Mouse (Mus musculus) adrenal gland, postnatal 36 days (tissue): ENCODE measurements around the gene Zcchc17. TPM values are rescaled to one million over a fixed set of nuclear protein-coding genes. Genes with fewer than 3 reads are reported as not detected.

ENCODE experiments used
- DNase-seq, 2 experiments: peaks; one replicate each; pipeline ENCODE4 v3.0.0; 2021; ENCODE audit warnings: mixed read lengths in 1 of 2
- total RNA-seq, 2 experiments: library from RNA; stranded (reverse); gene quantifications; 2 replicates each; pipeline ENCODE4 v1.2.3; 2021

Gene Zcchc17
- total RNA-seq, 2 experiments from 2014 or later = 41.4 to 45.8 TPM

DNA sequence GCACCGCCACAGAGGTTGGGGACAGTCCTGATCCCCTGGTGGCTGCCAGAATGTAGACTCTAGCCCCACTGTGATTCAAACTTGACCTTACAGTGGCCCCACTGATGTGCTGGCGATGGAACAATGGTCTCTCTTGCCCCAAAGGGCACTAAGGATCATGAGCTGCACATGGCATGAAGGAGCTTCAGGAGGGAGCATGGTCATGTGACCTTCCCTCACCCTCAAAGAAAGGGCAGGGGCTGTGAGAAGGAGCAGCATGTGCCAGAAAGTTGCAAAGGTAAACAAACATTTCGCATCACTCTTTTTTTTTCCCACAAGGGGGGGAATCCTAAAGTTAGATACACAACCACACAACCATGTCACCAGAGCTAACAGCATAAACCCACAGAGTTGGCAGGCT lies 41.6 kb downstream of the Zcchc17 start:
- no peak for DNase-seq

DNA sequence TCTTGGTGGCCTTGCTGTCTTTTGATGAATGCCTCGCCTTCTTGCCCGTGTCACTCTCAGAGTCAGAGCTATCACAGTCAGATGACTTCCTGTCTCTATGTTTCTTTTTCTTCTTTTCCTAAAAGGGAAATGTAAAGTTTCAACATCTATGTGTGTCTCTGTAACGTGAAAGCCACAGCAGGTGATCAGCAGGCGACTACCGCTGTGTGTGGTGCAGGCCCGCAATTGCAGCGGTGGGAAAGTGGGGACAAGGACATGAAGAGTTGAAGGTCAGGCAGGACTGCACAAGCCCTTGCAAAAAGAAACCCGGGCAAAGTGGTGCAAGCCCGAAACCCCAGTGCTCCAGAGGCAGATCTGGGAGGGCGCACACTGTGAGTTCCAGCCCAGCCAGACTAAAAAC lies 43.1 kb downstream of the Zcchc17 start:
- peak; percentile 51 to 52 for DNase-seq

DNA sequence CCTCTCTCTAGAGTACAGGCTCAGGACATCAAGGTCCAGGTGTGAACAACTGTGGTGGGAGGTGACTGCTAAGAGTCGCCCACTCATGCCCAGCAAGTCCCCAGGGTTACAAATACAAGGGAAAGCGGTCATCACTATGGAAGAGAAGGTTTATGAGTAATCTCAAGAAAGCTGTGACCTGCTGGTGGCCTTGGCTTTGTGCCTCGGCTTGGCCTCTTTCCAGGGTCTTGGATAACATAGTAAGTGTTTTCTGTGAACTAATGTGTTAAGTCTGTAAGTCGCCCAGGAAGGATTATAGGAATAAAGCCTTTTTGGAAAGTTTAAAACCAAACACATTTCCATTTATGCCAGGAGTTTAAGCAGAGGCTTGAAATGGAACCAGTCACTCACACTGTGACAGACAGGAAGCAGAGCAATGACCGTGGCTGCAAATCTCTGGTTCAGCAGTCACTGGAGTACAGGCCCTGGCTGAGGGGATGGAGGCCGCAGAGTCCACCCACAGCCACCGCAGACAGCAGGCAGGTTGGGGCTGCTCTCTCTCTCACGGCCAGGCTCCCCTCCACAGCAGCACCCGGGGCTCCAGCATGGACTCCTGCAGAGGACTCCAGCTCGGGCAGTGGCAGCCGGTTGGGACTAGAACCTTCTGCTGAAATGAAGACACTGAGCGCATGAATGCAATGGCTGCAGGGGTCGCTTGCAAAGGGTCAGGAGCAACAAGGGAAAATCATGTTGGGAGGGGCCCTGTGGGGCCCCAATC lies 43.8 kb downstream of the Zcchc17 start:
- DNase-seq = peak; percentile 88 to 90

DNA sequence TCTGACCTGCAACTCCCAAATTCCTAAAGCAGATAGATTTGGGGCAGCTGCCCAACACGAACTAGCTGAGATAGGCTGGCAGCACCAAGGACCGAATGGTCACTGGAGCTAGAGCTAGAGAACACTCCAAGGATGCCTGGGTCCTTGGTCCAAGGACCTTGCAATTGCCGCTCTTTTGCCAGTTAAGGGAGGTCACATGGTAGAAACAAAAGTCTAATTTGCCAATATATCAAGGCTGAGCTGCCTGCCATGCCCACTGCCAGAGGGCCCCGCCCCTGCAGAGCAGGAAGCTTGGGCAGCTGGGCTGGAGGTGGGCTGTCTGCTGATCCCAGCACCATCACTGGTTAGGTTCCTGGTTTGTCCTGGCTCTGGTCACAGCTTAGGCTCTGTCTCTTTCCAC lies 46.2 kb downstream of the Zcchc17 start:
- peak in 1 of 2 experiments; percentile 27 for DNase-seq

DNA sequence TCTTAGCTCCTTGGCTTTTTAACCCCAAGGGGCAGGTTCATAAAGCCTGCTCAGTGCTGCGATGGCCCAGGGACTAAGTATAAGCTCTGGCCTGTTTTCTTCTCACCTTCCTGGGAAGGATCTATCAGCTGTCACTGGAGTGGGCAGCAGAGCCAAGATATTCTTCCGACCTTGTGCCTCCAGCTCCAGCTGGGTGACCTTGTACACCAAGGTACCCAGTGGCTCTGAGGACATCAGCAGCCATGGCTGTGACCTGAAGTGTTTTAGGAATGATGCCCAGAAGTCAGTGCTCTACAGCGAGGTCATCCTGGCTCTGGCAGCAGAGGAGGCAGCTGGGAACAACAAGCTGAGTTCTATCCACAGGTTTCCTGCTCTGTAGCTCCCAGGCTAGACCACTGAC lies 47.2 kb downstream of the Zcchc17 start:
- peak in 1 of 2 experiments; percentile 27 for DNase-seq

- DNase-seq = no peak
Observed at GRCm38 (mm10) chr4:130309254-130309653, 50.5 kb downstream of the Zcchc17 start.

DNA sequence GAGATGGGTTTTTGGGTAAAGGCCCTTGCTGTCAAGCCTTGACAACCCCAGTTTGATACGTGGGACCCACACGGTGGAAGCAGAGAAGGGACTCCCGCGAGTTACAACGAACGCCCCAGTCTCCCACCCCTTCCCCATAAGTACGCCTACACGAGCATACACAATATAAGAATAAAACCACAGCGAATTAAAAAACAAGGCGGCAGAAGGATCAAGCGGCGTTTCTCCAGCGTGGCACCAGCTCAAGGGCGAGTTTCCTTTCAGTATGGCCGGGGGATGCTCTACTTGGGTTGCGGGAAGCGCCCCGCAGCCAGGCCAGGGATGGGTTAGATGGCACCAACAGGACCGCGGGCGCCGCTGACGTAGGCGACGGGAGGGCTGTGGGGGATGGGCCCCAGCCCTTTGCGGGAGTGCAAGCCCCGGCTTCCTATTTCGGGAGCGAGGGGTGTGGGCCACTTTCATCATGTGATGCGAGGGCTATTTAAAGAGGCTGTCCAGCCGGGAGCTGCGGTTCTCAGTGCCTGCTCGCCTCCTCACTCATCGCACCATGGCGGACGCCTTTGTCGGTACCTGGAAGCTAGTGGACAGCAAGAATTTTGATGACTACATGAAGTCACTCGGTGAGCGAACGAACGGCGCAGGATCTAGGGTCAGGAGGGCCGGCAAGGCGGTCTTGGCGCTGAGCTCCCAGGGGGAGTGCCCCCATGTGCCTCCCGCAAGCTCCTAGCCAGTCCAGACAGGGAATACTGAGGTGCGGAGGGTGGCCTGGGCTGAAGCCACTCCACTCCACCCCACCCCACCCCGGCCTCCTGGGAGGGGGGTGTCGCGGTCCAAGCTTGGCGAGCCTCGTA lies 51.3 kb downstream of the Zcchc17 start, which contains the start of the genes Fabp3 and Gm10570:
Fabp3 (plus strand) TSS at position 365 of the 851 bp plus-strand sequence.
Gm10570 (minus strand) TSS at position 444 of the 851 bp plus-strand sequence.
- peak; percentile 40 to 65 for DNase-seq

DNA sequence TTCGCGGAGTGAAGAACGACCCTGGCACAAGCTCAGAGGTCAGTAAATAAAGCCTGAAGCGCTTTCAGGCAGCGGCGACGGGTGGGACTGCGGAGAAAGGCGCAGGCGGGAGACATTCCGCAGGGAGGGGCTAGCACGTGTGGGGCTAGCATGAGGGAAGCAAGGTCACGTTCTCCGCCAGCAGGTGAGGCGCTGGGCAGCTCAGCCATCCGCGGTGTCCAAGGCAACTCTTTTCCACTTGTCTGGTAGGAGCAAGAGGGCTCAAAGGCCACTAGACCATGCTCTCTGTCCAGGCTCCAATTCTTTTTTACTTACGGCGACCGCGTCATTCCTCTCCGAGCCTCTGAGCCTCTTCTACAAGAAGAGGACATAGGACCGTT lies 51.9 kb downstream of the Zcchc17 start:
- peak; percentile 44 to 63 for DNase-seq

DNA sequence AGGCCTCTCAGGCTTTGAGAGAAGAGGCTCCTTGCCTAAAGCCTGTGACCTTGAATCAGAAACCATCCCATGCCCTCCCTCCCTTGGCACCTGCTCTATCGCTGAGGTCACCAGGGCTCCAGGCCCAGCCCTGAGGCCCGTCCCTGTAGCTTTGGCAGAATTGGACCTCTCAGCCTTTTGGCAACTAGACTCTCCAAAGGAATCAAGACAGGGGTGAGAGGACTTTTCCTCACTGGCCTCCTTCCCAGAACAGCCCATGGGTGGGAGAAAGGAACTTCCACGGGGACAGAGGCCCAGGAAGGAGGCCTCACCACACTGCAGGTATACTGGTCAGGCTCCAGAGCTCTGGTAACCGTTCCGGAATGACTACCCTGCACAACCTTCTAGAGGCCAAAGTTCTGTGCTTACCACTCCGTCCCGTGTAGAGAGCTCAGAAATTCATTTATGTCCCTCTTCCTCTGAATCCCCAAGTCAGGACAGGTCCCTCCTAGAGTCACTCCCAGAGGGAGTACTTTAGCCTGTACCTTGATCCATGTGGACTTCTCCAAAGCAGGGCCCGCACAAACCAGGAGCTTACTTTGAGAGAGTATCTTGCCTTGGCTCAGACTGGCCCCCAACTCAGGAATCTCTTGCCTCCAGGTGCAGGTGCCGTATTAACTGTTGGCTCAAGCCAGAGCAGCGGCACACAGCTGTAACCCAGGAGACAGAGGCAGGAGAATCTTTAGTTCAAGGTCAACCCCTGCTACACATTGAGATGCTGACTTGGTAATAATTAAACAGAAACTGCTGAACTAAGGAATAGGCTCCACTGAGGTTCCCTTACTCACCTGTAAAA lies 52.7 kb downstream of the Zcchc17 start:
- DNase-seq = peak; percentile 51 to 65

DNA sequence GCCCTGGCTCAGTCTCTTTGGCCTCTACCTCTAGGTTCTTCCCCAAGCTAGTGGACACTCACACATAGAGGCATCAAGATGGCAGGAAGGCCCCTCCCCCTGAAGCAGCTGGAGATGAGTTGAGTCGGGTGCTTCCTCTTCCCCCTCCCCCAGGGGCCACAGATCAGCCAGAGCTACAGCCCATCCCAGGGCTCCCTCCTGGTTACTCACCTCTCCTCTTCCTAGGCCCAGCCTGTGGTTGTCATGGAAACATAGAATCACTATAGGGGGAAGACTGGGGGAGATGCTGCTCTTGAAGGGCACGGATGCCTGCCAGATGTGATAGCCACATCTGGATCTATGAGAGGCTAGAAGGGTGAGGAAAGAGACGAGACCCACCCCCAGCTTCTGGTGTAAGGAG lies 55.0 kb downstream of the Zcchc17 start:
- no peak for DNase-seq

DNA sequence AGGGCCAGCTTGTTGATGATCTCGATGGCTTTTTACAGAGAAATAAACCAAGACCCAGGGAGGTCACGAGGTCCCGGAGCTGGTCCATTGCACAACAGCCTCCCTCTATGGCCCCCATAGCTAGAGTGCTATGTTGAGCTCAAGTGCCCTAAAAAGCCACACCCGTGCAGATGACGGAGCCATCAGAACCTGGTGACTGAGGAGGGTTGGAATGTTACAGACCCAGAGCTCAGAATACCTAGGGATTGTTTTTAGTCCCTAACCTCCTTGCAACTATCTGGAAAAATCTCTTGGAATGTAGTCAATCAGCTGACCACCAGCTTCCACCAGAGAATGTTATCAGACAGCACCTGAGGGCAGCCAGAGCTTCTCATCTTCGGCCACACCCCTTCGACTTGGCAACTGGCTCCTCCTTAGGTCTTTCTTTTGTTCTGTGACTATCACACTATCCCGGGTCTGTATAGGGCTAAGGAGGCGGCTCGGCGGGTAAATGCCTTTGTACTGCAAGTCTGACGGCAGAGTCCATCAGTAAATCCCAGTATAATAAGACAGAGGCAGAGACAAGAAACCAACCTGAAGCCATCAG lies 57.4 kb downstream of the Zcchc17 start:
- no peak for DNase-seq

GRCm38 (mm10) chr4:130299629-130300018 lies 60.1 kb downstream of the Zcchc17 start:
- DNase-seq = no peak

- no peak for DNase-seq
Observed at GRCm38 (mm10) chr4:130298877-130299628, 60.7 kb downstream of the Zcchc17 start.

DNA sequence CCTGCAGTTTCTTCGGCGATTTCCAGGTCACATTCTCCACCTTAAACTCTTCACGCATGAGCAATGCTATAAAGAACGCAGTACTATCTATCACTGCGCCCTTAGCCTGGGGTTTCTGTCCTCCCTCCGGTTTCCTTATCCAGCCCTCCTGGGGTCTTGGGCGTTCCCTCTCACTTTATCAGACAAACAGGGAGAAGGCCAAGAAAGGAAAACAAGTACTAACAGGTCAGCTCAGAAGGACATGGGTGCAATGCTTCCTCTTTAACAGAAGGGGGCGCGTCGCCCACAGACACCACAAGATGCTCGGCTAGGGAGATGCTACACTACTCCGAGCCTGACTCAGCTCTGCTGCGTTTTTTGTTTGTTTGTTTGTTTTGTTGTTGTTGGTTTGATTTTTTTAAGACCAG lies 62.6 kb downstream of the Zcchc17 start:
- no peak for DNase-seq

DNA sequence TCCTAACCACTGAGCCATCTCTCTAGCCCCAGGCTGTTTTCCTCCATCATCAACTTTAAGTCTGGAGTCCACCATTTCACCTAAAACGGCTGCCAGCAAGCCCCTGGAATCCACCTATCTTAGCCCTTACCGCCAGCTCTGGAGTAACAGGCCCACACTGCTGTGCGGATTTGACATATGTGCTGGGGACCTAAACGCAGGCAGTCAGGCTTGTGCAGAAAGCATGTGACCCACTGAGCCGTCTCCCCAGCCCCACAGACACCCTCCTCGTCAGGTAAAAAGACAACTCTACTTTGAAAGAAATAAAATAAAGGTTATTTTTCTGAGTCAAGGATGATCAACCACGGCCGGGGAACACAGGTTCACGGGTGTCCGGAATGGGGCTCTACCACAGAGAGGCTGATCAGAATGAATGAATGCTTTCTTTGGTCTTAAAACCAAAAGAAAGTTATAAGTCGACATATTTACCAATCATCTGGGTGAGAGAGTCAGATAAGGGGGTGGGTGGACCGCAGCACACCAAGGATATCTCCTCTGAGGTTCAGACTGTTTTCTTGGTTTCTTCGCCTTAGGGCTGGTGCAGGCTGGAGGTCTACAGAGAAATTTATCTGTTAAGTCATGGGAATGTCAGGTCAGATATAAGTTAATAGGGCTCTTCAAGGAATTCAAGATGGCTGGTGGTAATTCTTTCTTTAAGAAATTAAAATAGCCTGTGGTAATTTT lies 63.3 kb downstream of the Zcchc17 start:
- DNase-seq = no peak

DNA sequence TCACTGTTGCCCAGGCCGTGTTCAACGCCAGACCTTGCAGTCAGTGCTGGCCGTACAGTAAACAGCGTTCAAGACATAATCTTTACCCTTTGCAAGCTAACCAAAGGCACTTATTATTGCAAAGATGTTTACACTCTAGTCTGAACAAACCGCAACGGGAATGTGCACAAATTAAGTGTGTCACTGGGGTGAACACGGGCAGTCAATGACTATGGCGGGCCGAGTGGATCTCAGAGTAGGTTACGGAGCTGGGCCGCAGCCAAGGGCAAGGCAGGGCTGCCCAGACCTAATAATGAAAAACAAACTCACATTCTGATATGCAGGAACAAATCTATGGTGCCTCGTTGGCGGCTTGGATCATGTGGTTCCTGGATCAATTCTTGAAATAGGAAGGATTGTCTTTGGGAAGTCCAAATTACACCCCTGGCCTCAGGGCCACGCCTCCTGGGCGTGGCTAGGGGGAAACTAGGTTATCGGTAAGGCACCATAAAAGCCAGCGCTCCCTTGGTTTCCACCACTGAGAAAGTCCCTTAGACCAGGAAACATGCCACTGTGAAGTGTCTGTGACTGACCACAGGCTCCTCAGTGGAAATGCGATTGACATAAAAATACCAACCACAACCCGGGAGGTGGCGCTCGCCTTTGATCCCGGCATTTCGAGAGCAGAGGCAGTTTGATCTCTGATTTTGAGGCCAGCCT lies 64.5 kb downstream of the Zcchc17 start:
- DNase-seq = peak in 1 of 2 experiments; percentile 52

DNA sequence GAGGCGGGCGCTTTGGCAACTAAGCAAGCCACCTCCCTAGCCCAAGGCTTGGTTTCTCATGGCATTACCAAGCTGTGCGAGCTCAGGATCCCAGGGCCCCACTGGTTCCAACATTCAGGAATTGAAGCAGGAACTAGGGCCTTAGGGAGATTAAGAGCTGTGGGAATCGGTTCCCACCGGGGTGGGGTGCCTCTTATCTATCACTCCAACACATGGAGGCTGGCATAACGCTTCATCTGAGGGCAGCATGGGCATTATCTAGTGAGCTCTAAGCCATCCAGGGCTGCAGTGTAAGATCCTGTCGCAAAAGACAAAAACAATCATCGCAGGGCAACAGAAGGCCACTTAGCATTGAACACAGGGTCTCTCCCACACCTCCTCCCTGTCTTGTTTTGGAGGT lies 65.2 kb downstream of the Zcchc17 start:
- DNase-seq = no peak

DNA sequence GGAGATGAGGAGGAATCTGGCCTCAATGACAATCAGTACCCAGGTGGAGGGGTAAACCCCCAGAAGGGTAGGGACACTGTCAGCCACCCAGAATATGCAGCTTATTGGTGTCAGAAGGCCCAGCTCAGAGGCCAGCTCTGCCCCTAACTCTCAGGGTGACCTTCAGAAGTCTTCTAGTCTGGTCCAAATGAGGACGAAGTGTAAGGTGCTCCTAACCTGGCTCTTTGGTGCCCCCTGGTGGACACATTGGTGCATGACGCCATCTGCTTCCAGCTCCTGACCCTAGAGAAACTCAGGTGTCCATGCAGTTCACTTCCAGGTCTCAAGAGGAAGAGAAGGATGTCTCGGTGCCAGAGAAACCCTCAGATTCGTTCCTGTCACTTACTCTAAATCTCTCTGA lies 67.5 kb downstream of the Zcchc17 start:
- DNase-seq = peak; percentile 79 to 82

- no peak for DNase-seq
Observed at GRCm38 (mm10) chr4:130289824-130290223, 69.9 kb downstream of the Zcchc17 start.

DNA sequence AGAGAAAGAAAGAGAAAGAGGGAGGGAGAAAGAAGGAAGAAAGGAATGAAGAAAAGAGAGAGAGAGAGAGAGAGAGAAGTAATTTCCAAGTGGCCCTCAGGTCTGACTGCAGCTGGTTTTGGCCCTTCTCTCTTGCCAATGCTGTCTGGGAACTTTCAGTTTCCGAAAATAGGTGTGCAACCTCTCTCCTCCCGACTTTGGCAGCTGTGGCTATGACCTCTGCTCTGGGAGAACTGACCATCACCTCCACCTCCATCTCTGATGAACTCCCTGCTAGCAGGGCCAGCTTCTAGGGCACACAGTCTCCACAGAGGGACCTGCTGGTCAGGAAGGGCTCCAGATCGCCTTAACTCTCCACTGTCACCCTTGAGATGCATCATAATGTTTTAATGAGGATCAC lies 73.2 kb downstream of the Zcchc17 start:
- no peak for DNase-seq
